Mouse (Mus musculus) layer of hippocampus, postnatal 10 days (tissue): Measurements from ENCODE around the gene Ttc37. TPM values are rescaled to one million over a fixed set of nuclear protein-coding genes. Genes with fewer than 3 reads are reported as not detected.

Source experiments
- DNase-seq, 2 experiments: peaks; one replicate each; pipeline ENCODE4 v3.0.0; 2021; ENCODE audit warnings: low spot score in 2 of 2
- long read RNA-seq: library from polyadenylated mRNA; stranded (forward); transcript quantifications from one replicate; pipeline ENCODE4 v2.0.0, GENCODE M21; 2023
- total RNA-seq, 2 experiments: library from RNA; stranded (reverse); gene quantifications; 2 replicates each; pipeline ENCODE4 v1.2.3; 2021

Gene Ttc37
- total RNA-seq, result 10 to 100 TPM; 19.9 to 23.5 TPM
- long read RNA-seq, partial matches to known transcripts, result 1 of 1 reads
- long read RNA-seq, other reads (novel, unspliced or antisense), result 0 of 1 reads

DNA sequence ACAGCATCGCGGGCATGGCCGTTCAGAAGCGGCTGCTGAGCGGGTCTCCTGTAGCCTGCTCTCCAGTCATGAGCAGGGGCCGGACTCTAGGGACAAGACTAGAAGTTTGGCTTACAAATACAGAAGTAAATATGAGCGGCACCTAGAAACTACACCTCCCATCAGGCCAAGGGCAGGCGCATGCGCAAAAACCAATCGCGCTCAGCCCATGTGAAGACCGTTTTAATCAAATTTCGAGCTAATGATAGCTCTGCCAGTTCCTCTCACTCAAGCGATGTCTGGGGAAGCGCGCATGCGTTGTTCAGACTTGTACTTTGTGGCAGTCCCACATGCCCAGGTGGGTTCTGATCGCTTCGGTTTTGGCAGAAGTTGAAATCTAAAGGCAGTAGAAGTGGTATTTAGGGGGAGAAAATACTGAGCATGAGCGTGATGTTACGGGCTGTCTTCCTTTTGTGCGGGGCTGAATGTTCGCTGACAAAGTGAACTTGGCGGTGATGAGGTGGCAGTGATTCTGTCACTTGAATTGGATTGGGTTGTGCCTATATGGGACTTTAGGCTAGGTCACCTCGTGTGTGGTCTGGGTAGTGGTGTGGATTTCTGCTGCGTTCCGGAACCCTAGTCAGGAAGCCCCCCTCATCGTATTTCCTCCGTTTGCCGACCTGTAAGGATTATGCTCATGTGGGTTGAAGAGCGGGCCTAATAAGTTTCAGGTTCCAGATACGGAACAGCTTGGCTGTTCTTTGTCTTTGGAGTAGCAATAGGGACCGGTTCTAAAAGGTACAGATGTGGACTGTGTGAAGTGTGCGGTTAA is at the start of gene Ttc37, which contains the start of gene Arsk:
TSS of gene Ttc37 (plus strand) at position 242 of the 811 bp plus-strand sequence.
TSS of gene Arsk (minus strand) at position 168 of the 811 bp plus-strand sequence.
- DNase-seq, result peak; percentile 91 to 94

DNA sequence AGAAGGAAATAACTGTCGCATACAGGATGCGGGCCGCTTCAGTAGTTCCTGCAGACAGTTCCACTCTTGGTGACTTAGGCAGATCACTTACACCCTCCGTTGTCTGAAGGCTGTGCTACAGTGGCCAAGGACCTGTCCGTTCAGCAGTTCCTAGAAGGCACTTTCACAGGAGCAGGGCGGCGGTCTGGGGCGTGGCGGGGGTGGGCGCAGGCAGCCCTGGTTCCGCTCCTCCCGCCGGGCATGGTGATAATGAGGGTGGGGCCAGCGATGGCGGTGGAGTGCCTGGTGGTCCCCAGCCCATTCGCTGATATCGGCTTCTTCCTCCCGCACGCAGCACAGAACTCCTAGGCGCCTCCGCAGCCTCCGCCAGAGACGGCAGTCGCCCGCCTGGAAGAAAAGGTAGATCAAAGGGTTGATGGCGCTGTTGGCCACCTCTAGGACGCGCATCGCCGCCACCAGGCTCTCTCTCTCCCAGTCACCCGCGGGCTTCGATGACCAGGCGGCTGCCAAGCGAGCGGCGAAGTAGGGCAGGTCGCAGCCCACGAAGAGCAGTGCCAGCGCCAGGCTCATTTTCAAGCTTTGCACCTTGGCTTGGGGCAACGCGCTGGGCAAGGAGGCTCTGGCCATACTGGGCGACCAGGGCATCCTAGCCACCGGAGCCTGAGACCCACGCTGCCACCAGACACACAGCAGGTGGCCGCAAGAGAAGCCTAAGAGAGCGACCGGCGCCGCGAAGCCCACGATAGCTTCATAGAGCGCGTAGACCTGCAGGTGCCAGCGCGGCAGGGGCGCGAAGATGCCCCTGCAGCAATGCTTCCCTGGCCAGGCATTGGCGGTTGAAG is 42.9 kb upstream of the Ttc37 start:
- DNase-seq, result peak; percentile 38 to 57

DNA sequence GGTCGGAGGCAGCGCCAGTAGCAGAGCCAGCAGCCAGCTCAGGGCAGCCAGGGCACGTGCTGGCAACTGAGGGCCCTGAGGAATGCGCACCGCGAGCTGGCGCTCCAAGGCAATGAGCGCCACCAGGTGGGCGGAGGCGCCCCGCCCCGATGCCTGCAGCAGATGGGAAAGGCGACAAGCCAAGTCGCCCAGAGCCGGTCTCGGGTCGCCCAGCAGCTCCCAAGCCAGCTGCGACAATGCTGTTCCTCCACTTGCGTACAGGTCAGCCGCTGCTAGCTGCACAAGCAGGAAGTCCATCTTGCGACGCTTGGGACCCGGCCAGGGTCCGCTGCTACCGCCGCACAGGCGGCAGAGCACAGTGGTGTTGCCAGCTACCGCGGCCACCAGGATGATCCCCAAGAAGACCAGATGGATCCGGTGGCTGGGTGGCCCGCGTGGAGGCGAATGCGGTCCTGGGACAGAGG is 42.2 kb upstream of the Ttc37 start:
- DNase-seq, result peak; percentile 68 to 77

DNA sequence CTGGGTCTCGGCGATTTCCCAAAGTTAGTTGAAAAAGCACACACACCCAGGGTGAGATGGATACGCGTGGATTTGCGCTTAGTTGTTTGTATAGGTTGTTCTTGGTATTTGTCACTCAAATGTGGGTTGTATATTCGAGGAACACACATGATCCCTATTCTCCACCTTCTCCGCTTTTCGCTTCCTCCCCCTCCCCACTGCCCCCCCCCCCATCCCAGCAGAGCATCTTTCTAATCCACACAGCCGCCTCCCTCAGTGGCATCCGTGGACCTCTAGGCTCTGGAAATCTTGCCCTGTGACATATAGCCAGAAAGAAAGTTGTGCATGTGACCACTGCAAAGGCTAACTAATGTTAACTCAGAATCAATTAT is 41.7 kb upstream of the Ttc37 start, which contains the start of gene Gpr150:
TSS of gene Gpr150 (minus strand) at position 101 of the 371 bp plus-strand sequence.
- no peak for DNase-seq

DNA sequence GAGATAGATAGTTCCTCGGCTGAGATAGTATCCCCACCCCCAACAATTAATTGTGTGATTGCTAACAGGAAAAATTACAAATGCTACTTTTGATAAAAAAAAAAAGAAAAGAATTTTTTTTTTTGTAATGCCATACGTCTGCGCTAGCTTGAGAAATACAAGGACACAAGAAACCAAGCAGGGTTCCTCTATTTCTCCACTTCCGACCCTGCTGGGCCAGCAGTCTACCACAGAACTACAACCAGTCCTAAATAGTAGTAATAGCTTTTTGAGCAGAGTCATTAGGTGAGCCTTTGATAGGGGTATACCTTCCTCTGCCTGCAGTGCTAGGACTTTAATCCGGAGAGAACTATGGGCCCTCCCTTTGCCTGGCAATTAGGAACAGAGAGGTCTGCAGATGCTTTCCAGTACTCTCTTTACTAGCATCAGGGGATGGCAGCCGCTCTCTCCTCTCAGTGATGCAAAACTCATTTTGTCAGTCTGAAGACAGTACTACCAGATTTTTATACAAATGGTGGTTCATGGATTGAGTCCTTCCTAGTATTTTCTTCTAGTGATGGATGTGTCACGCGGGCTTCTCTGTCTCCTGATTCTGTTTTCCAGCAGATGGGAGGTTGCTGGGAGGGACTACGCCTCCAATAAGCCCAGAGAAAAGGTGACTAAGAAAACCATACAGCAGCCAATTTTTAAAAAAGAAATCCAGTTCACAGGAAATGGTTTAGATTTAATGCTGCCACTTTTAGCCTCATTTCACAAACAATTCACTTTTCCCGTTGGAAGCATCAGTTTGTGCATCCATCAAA is 41.1 kb upstream of the Ttc37 start:
- DNase-seq, result peak in 1 of 2 experiments; percentile 24

DNA sequence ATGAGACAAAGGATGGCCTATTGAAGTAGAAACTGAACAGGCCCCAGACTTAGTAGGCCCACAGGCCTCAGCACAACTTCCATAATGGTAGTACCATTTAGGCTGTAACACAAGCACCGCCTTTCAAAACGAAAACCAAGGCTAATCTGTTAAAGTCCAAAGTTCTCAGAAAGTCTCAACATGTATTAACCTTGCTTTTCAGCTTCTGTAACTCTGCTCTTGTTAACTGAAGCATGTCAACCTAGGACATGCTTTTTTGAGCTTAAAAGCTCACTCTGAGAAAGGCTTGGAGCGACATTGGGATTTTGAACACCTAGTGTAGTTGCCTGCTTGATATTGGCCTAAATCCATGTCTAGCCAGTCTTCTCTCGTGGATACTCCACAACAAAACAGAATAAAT is 38.9 kb upstream of the Ttc37 start:
- DNase-seq, result no peak

DNA sequence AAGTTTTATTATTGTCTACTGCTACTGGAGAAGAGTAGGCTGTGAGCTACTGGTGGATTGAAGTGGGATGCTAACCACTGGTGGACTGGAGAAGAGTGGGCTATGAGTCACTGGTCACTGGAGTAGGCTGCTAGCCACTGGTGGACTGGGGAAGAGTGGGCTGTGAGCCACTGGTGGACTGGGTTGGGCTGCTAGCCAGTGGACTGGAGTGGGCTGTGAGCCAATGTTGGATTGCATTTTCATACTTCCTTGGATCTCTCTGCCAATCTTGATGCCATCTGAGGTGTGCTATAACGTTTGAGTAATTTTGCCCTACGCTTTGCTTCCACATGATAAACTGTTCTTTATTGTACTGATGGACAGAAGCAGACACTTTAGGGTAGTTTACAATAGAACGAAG is 36.4 kb upstream of the Ttc37 start:
- DNase-seq, result no peak

DNA sequence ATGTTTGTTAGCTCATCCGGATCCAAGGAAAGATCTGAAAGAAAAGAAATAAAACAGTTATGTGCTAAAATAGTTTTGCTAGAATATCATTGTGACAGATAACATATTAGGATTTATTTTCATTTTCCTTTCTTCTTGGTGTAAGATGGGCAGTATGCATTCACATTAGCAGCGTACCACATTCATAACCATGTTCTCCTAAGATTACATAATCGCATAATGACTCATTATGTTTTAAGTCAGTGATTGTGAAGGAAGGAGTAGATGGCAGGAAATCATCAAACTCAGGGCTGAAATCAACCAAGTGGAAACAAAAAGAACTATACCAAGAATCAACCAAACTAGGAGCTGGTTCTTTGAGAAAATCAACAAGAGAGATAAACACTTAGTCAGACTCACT is 36.0 kb upstream of the Ttc37 start:
- DNase-seq, result no peak

DNA sequence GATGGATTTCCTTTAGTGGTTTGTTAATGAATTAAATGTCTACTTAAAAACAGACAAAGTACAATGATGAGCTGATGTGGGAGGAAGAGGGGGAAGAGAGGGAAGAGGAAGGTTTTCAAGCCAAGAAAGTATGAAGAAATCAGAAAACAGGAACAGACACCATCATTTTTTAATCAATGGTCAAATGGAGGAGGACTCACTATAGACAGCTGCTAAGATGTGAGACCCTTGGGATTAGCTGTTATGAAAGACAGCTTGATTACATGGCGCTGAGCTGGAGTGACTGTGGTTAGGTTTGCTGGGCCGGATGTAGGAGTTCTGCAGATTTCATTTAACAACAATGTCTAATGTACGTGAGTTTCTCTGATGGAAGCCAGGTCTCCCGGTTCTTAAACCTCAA is 35.0 kb upstream of the Ttc37 start:
- DNase-seq, result no peak

DNA sequence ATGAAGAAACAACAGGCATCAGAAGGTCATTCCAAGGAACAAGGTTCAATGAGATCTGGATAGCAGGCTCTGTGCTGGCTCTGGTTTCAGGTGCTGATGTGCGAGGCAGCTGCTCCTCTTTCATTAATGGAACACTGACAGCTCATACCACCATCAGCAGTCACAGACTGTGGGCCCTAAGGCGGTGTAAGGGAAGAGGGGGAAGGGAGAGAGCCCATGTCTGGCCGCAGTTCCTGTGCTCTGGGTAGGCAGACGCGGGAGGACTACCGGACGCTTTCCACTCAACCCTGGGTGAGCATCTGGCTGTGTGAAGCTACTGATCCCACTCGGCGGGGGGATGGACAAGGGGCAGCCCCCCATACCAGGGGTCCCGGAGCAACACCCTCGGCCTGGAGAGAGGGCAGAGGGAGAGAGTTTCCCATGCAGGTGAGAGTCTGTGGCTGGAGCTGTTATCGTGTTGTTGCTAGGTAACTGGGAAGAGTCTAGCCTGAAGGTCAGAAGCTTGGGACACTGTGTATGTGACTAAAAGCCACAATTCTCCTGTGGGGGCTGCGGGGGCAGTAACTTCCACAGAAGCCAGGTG is 34.1 kb upstream of the Ttc37 start:
- no peak for DNase-seq

DNA sequence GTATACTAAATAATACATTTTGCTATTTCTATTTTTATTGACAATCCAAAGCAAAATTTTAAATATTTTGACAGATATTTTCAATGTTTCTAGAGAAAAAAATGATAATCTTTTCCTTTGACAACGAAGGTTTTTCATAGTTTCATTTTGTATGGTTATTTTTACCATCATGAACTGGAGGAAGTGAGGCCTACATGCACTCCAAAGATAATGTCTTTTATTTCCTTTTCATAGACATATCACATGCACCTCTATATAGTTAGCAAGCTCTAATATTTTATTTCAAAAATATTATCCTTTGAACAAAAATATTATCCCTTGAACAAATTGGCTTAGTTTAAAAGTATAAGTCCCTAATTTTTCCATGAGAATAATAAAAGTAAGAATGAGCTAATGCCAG is 24.2 kb upstream of the Ttc37 start:
- no peak for DNase-seq

DNA sequence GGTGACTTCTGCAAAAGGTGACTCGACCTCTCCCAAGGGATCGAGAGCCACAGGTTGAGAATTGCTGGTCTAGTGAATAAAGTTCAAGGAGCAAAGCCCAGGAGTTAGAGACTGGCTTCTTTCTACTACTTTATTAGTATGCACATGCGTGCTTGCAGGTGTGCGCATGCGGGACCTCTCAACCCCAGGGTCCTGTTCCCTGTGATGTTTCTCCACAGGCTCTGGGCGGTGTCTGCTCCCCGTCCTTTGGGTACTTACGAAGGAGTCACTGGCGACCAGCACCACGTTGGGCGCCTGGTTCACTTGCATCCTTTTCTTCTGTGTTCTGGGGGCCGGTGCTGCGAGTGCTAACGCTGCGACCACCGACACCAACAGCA is 430 bp upstream of the Ttc37 start:
- no peak for DNase-seq

DNA sequence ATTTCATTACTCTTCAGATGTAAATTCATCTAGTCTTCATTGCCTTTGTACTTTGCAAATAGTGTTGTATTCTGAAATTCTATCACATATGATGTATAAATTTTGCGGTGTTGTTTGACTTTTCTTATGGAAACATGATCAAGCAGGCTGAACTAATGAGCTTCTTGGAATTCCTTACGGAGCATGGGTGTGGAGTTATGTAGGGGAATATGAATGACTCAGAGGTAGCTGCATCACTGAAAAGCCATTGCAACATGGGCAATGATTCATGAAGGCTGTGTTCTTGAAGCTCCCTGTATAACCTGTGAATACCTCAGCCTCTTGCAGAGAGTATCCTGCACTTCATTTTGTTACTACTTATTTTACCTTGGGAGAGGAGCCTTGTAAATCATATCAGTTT is 3.5 kb downstream of the Ttc37 start:
- no peak for DNase-seq

DNA sequence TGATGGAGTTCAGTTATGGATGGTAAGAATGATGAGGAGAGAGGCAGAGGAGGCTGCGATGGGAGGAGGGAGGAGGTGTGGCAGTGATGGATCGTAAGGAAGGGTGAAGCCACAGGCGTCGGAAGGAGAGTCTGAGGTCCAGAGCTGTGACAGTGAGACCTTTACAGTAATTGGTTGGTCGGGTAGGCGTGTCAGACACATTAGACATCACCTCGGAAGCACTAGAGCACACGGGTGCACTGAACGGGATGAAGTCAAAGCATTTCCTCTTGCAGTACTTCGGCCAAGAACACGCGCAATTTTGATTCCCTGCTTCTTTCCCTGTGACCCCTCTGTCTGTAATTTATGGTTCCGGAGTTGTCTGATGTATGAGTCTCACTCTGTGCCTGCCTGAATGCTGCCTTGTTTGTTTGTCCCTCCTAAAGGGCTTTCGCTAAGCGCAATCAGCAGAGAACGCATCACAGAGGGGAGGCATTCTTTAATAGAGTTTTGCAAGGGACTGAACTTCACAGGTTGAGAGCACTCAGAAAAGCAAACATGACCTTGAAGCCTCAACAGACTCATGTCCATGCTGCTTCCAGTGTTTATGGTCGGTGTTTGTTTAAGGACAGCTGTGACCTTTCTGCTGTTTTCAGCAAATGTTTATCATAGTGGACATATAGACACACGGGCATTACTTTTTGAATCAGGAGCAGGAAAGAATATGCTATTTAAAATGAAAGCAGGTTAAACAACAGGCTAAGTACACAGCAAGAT is 10.7 kb downstream of the Ttc37 start:
- no peak for DNase-seq

DNA sequence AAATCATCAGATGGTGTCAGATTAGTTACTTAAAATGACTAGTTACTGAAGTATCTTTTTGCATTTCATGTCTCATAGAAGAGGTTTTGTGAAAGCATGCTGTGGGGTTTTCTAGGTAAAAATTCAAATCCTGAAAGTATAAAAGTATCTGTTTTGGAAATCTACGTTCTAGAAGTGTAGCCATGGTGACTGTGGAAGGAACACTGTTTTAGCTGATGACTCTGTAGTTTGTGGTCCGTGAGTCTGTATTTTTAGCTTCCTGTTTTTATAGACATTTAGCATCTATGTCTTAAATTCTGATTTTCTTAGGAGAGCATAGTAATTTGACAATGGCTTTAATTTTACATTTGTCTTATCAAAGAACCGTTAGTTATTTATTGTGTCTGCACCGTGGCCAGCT is 30.3 kb downstream of the Ttc37 start:
- DNase-seq, result no peak

DNA sequence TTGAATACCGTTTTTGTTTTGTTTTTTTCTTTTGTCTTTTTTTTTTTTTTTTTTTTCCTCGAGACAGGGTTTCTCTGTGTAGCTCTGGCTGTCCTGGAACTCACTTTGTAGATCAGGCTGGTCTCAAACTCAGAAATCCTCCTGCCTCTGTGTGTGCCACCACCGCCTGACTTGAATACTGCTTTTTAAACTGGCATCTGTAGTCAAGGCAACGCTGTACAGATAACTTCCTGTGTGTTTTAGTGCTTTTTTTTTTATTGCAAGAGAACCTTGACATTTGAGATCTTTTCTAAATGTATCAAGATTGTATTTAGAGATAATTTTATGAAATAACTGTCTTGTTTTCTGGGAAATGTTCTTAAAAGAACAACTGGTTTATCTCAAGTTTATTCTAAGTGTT is 33.9 kb downstream of the Ttc37 start:
- no peak for DNase-seq

DNA sequence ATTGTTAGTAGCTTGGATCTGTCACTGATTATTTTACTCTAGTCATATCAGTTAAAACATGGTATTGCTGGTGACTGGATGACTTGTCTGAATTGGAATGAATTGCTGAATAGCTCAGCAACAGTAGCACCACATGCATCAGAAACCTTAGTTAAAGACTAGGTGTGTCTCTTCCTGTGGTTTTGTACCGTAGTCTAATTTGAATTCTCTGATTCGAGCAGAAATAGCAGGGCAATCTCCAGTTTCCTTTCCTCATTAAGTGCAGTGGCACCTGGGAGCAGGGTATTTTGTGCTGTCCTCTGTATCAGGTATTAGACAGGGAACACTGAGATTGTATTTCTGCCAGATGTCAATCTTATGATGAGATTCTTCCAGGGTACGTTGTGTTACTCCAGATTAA is 40.3 kb downstream of the Ttc37 start:
- no peak for DNase-seq

DNA sequence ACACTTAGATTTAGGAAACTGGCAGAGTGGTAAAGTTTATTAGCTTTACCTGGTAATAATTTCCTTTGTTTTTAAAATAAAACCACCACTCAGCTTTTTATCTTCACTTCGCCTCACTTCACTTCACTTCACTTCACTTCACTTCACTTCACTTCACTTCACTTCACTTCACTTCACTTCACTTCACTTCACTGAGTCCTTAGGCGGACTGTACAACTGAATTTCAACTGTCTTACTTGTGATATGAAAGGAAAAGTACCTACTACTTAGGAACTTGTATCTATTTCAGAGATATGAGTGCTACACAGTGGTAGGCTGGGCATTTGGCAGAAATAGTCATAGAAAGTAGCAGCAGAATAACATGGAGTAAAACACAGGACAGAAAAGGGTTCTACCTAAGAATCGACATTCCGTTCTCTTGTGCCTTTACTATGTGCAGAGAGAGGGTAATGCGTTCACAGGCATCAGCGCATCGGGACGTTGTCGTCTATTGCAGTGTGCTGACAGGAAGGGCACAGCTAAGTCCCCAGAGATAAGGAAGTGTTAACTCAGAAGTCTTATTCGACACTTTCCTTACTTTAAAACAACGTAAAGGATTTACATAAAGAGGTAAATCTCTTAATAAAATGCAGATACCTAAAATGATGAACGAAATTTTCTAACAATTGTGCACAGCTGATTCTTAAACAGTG is 42.7 kb downstream of the Ttc37 start:
- DNase-seq, result no peak

DNA sequence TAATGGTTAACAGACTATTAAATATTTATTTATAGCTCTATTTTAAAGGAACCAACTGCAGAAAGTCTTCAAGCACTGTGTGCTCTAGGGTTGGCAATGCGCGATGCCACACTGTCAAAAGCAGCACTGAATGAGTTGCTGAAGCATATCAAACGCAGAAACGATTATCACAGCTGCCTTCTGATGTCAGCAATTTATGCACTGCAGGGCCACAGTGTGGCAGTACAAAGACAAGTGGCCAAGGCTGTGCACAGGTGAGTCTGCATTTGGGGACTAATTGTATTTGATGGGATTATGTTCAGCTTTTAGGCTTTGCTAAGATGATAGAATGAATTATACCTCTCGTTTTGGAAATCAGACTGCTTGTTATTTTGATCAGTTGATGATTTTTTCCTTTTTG is 51.9 kb downstream of the Ttc37 start:
- no peak for DNase-seq

DNA sequence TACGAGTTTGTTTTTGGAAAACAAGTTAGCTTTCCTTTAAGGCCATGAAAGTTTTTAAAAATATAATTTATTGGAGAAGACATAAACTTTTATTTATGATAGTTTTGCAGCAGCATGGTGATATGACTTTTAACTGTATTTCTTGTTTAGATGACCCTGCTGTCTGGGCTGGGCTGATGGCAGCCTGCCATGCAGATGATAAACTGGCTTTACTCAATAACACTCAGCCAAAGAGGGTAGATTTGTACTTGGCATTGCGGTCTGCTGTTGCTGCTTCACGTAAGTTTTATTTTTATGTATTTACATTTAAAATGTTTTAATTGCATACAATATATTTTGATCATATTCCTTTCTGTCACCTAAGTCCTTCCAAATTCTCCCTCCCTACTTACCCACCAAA is 58.6 kb downstream of the Ttc37 start:
- no peak for DNase-seq
